Mouse (Mus musculus): ENCODE results near the gene Cep164.
"Not testable (repeated sequence)": the region's sequence is repeated elsewhere in the genome, so short reads cannot be mapped to it uniquely, and the experiment has no call there.

GRCm38 (mm10) chr9:45846176-45846575, 17.7 kb upstream of the Cep164 start:
- not testable (repeated sequence) for TF ChIP-seq GATA1 (IDR thresholded peaks at IDR 0.05; ENCODE audit: borderline replicate concordance, low read length); FLI1 (IDR thresholded peaks at IDR 0.05; ENCODE audit: low read length)
